Comparison of ENCODE assay signal across 18 mouse cellular contexts in the genomic region with DNA sequence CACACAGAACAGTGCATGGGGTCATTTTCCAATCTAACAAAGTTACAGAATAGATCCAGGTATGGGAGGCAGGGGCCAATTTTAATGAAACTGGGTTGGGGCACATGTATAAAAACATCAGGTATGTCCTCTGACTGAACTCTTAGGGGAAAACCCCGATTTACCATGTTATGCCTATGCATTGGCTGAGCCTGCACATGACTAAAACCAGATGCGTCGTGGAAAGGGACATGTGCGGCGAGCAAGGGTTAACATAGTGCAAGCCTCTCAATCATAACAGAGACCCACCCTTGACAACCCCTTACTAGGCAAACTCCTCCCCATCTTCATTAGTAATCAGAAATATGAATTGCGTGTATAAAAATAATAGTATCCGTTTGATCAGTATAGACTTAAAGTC.
DNase-seq lines count a peak whose midpoint lies in the region; ATAC-seq lines count a peak whose summit lies in the region.
"Had no signal": no experiment of that assay in that cellular context is flagged by ENCODE, and none has a peak within 500 bp of the region (broad histone marks: within the 10 kb centered on the region; RNA-seq: fewer than 3 reads in every experiment).

No protein-coding gene starts in this region.

- peak; percentile 94 for ATAC-seq in CD4-positive, CD25-positive, alpha-beta regulatory T cell, adult 4 months
- peak; percentile 85 for ATAC-seq in activated CD4-positive, CD25-positive, alpha-beta regulatory T cell, adult 4 months
- ATAC-seq in inflammation-experienced regulatory T-cells, adult 6 months, result peak; percentile 73
- ATAC-seq: forebrain, embryonic 14.5 days; forebrain, embryonic 16.5 days; Patski had no signal

- DNase-seq in CD4-positive, CD25-positive, alpha-beta regulatory T cell, adult 2 months (ENCODE audit: low read depth, low spot score), result peak; percentile 56
- no peak for DNase-seq in natural killer cell, adult 2 months (ENCODE audit: low spot score in 2 of 2)
- no peak for DNase-seq in ovary, postnatal 14 days (ENCODE audit: low spot score)
- no peak for DNase-seq in c-Kit-positive CD71-positive TER-119-positive erythroid progenitor cells, embryonic 14.5 days (ENCODE audit: low spot score)
- DNase-seq: adrenal gland, adult 2 months; adrenal gland, postnatal 10 days; adrenal gland, postnatal 25 days; cerebellum, adult 11-12 months; cerebellum, adult 2 months; cerebellum, adult 9-10 months; cerebellum, postnatal 10 days; cerebellum, postnatal 25 days had no signal
